Mouse (Mus musculus): ENCODE measurements around the gene Hspa12b. TPM values are rescaled to one million over a fixed set of nuclear protein-coding genes. Genes with fewer than 3 reads are reported as not detected.

Gene Hspa12b
- total and polyA plus RNA-seq, 3 experiments, result 21.9 to 31.4 (median 29.7) TPM

- Histone ChIP-seq H3K4me1 (ENCODE audit: control insufficient read depth, insufficient read depth, low read length) (no peaks in the 10 kb centered on the region), H3K79me2 (replicated peaks; ENCODE audit: control insufficient read depth, insufficient read depth, low read length) (no peaks in the 10 kb centered on the region), H3K27ac (no peak overlapping the region), H3K4me3 (no peak overlapping the region), H3K27me3 (ENCODE audit: control insufficient read depth, insufficient read depth, low read length) (no peaks in the 10 kb centered on the region), H3K9ac (ENCODE audit: low read depth, low read length) (no peak overlapping the region), H3K36me3 (ENCODE audit: control insufficient read depth, insufficient read depth, low read length) (no peaks in the 10 kb centered on the region)
- no peak for DNase-seq
- 84% methylated on average over 4 of the region's 4 CpGs for WGBS
- intact Hi-C loops (cut with DNase I), result no loop called here
- TF ChIP-seq CTCF (IDR thresholded peaks at IDR 0.05) (no peak), POLR2A (IDR thresholded peaks at IDR 0.05; ENCODE audit: insufficient read depth, low read depth, low read length) (no peak), EP300 (IDR thresholded peaks at IDR 0.05; ENCODE audit: insufficient read depth, low read depth, low read length) (no peak)
These were observed 27.0 kb downstream of the Hspa12b start for GRCm38 (mm10) chr2:131154036-131154435.

GRCm38 (mm10) chr2:131156987-131157386 lies 29.9 kb downstream of the Hspa12b start:
- intact Hi-C loops (cut with DNase I), result no loop called here
- no peak for TF ChIP-seq EP300 (IDR thresholded peaks at IDR 0.05; ENCODE audit: insufficient read depth, low read depth, low read length)
- no peak for TF ChIP-seq CTCF (IDR thresholded peaks at IDR 0.05)
- no peak for TF ChIP-seq POLR2A (IDR thresholded peaks at IDR 0.05; ENCODE audit: insufficient read depth, low read depth, low read length)

GRCm38 (mm10) chr2:131159491-131159910 lies 32.4 kb downstream of the Hspa12b start:
- intact Hi-C loops (cut with DNase I), result no loop called here
- no peaks in the 10 kb centered on the region; the same call in 1 of the 2 replicates for H3K4me1 ChIP-seq (ENCODE audit: control insufficient read depth, insufficient read depth, low read length)
- no peaks in the 10 kb centered on the region for H3K36me3 ChIP-seq (ENCODE audit: control insufficient read depth, insufficient read depth, low read length)
- DNase-seq, result no peak
- no peaks in the 10 kb centered on the region for H3K79me2 ChIP-seq (replicated peaks; ENCODE audit: control insufficient read depth, insufficient read depth, low read length)
- H3K4me3 ChIP-seq, result peak overlapping the region; percentile 81
- WGBS, result under 1% methylated on average over 18 of the region's 18 CpGs
- TF ChIP-seq CTCF (IDR thresholded peaks at IDR 0.05), result no peak
- no peak for TF ChIP-seq POLR2A (IDR thresholded peaks at IDR 0.05; ENCODE audit: insufficient read depth, low read depth, low read length)
- TF ChIP-seq EP300 (IDR thresholded peaks at IDR 0.05; ENCODE audit: insufficient read depth, low read depth, low read length), result no peak
- H3K9ac ChIP-seq (ENCODE audit: low read depth, low read length), result peak overlapping the region; percentile 60
- no peaks in the 10 kb centered on the region for H3K27me3 ChIP-seq (ENCODE audit: control insufficient read depth, insufficient read depth, low read length)
- H3K27ac ChIP-seq, result peak overlapping the region; percentile 62

More at GRCm38 (mm10) chr2:131156987-131157386, 29.9 kb downstream of the Hspa12b start:
- no peaks in the 10 kb centered on the region; the same call in 1 of the 2 replicates for H3K4me1 ChIP-seq (ENCODE audit: control insufficient read depth, insufficient read depth, low read length)
- DNase-seq, result no peak
- H3K79me2 ChIP-seq (replicated peaks; ENCODE audit: control insufficient read depth, insufficient read depth, low read length), result no peaks in the 10 kb centered on the region
- 82% methylated on average over 7 of the region's 7 CpGs for WGBS
- H3K36me3 ChIP-seq (ENCODE audit: control insufficient read depth, insufficient read depth, low read length), result no peaks in the 10 kb centered on the region
- H3K4me3 ChIP-seq, result no peak overlapping the region
- no peak overlapping the region for H3K9ac ChIP-seq (ENCODE audit: low read depth, low read length)
- H3K27me3 ChIP-seq (ENCODE audit: control insufficient read depth, insufficient read depth, low read length), result no peaks in the 10 kb centered on the region
- H3K27ac ChIP-seq, result no peak overlapping the region

- no peaks in the 10 kb centered on the region for H3K79me2 ChIP-seq (replicated peaks; ENCODE audit: control insufficient read depth, insufficient read depth, low read length)
These were observed 33.0 kb downstream of the Hspa12b start, which contains the start of gene 1700037H04Rik for GRCm38 (mm10) chr2:131159938-131160581. Gene 1700037H04Rik (minus strand): TSS chr2:131160081.

GRCm38 (mm10) chr2:131160671-131161111 lies 33.6 kb downstream of the Hspa12b start:
- Histone ChIP-seq H3K27ac (peak overlapping the region; percentile 88), H3K9ac (ENCODE audit: low read depth, low read length) (peak overlapping the region; percentile 61), H3K27me3 (ENCODE audit: control insufficient read depth, insufficient read depth, low read length) (no peaks in the 10 kb centered on the region), H3K4me3 (peak overlapping the region; percentile 81), H3K4me1 (ENCODE audit: control insufficient read depth, insufficient read depth, low read length) (no peaks in the 10 kb centered on the region; the same call in 1 of the 2 replicates), H3K79me2 (replicated peaks; ENCODE audit: control insufficient read depth, insufficient read depth, low read length) (no peaks in the 10 kb centered on the region), H3K36me3 (ENCODE audit: control insufficient read depth, insufficient read depth, low read length) (no peaks in the 10 kb centered on the region)
- peak in 1 of 2 experiments; percentile 54 for DNase-seq
- TF ChIP-seq POLR2A (IDR thresholded peaks at IDR 0.05; ENCODE audit: insufficient read depth, low read depth, low read length), result no peak
- no peak for TF ChIP-seq EP300 (IDR thresholded peaks at IDR 0.05; ENCODE audit: insufficient read depth, low read depth, low read length)
- TF ChIP-seq CTCF (IDR thresholded peaks at IDR 0.05), result peak; percentile 68
- WGBS, result under 1% methylated on average over 17 of the region's 17 CpGs
- intact Hi-C loops (cut with DNase I), result loop anchor here (1.0 to 5.0 kb wide), 4 partner anchors 11 to 198 kb away; no protein-coding TSS in a partner anchor

More at GRCm38 (mm10) chr2:131159938-131160581, 33.0 kb downstream of the Hspa12b start, which contains the start of gene 1700037H04Rik:
- H3K36me3 ChIP-seq (ENCODE audit: control insufficient read depth, insufficient read depth, low read length), result no peaks in the 10 kb centered on the region
- H3K4me3 ChIP-seq, result peak within 1 kb of the TSS; percentile 81
- H3K9ac ChIP-seq (ENCODE audit: low read depth, low read length), result peak within 1 kb of the TSS; percentile 61
- peak; percentile 94 to 97 for DNase-seq
- under 1% methylated on average over 54 of the region's 54 CpGs for WGBS
- H3K27ac ChIP-seq, result peak within 1 kb of the TSS; percentile 88
- no peaks in the 10 kb centered on the region; the same call in 1 of the 2 replicates for H3K4me1 ChIP-seq (ENCODE audit: control insufficient read depth, insufficient read depth, low read length)
- intact Hi-C loops (cut with DNase I), result loop anchor here (1.0 to 5.0 kb wide), 4 partner anchors 11 to 198 kb away; no protein-coding TSS in a partner anchor
- no peak for TF ChIP-seq CTCF (IDR thresholded peaks at IDR 0.05)
- TF ChIP-seq EP300 (IDR thresholded peaks at IDR 0.05; ENCODE audit: insufficient read depth, low read depth, low read length), result peak; percentile 77; the same call in 1 of the 2 replicates
- TF ChIP-seq POLR2A (IDR thresholded peaks at IDR 0.05; ENCODE audit: insufficient read depth, low read depth, low read length), result peak; percentile 98
- H3K27me3 ChIP-seq (ENCODE audit: control insufficient read depth, insufficient read depth, low read length), result no peaks in the 10 kb centered on the region

- DNase-seq, result no peak
- H3K79me2 ChIP-seq (replicated peaks; ENCODE audit: control insufficient read depth, insufficient read depth, low read length), result no peaks in the 10 kb centered on the region
- H3K9ac ChIP-seq (ENCODE audit: low read depth, low read length), result no peak overlapping the region
- WGBS, result 76% methylated on average over 7 of the region's 7 CpGs
- intact Hi-C loops (cut with DNase I), result loop anchor here (5.0 kb wide), 2 partner anchors 88 to 202 kb away; no protein-coding TSS in a partner anchor
- no peak overlapping the region for H3K27ac ChIP-seq
- no peaks in the 10 kb centered on the region; the same call in 1 of the 2 replicates for H3K4me1 ChIP-seq (ENCODE audit: control insufficient read depth, insufficient read depth, low read length)
- H3K36me3 ChIP-seq (ENCODE audit: control insufficient read depth, insufficient read depth, low read length), result no peaks in the 10 kb centered on the region
- no peak for TF ChIP-seq POLR2A (IDR thresholded peaks at IDR 0.05; ENCODE audit: insufficient read depth, low read depth, low read length)
- TF ChIP-seq EP300 (IDR thresholded peaks at IDR 0.05; ENCODE audit: insufficient read depth, low read depth, low read length), result no peak
- TF ChIP-seq CTCF (IDR thresholded peaks at IDR 0.05), result no peak
- no peak overlapping the region for H3K4me3 ChIP-seq
- no peaks in the 10 kb centered on the region for H3K27me3 ChIP-seq (ENCODE audit: control insufficient read depth, insufficient read depth, low read length)
These were observed 36.8 kb downstream of the Hspa12b start for GRCm38 (mm10) chr2:131163924-131164323.

Data from heart, adult 2 months (tissue).